ENCODE assay signal across 10 mouse cellular contexts in the genomic region with DNA sequence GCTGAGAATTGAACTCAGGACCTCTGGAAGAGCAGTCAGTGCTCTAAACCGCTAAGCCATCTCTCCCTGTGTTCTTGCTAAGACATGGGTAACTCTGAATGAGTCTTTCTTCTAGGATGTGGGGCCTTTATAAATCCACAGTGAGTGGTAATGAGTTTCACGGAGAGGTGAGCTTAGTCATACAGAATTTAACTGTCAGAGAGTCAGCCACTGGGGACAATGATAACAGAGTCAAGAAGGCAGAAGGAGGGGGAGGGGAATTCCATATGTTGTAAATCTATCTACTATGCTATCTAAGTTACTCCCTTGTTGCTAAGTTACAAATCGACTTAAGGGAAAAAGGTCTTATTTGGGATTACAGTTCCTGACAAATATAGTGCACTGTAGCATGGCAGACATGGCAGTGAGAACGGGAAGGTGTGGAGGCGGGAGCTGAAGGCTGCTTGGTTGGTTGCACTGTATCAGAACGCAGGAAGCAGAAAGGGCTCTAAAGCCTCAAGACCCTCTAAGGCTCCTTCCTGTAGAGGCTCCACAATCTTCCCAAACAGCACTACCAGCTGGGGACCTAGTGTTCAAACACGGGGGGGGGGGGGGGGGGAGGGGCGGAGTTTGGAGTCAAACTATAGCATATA. TPM values are rescaled to one million over a fixed set of nuclear protein-coding genes. Genes with fewer than 3 reads are reported as not detected.
DNase-seq lines count a peak whose midpoint lies in the region; ATAC-seq and TF ChIP-seq lines count a peak whose summit lies in the region.
"Had no signal": no experiment of that assay in that cellular context is flagged by ENCODE, and none has a peak within 500 bp of the region (broad histone marks: within the 10 kb centered on the region; RNA-seq: fewer than 3 reads in every experiment).

No protein-coding gene starts in this region.

- no peak overlapping the region for H3K9ac ChIP-seq in stomach, embryonic 14.5 days (replicated peaks; ENCODE audit: low read depth, low read length)
- no peak overlapping the region for H3K9ac ChIP-seq in stomach, postnatal 0 days (ENCODE audit: low read length)
- H3K9ac ChIP-seq in midbrain, embryonic 11.5 days (ENCODE audit: low read length): no peak overlapping the region

- 39% methylated on average over 7 of the region's 8 CpGs for WGBS in stomach, embryonic 14.5 days
- 29% methylated on average over 6 of the region's 8 CpGs for WGBS in stomach, postnatal 0 days
- 73% methylated on average over 6 of the region's 8 CpGs for WGBS in midbrain, embryonic 11.5 days

- no peak overlapping the region for H3K27ac ChIP-seq in stomach, embryonic 14.5 days (ENCODE audit: low read length)
- no peak overlapping the region for H3K27ac ChIP-seq in stomach, postnatal 0 days (replicated peaks)
- no peak overlapping the region for H3K27ac ChIP-seq in midbrain, embryonic 11.5 days (ENCODE audit: low read depth, low read length)

- no peaks in the 10 kb centered on the region for H3K9me3 ChIP-seq in stomach, embryonic 14.5 days (ENCODE audit: control insufficient read depth, low read depth, low read length)
- no peaks in the 10 kb centered on the region for H3K9me3 ChIP-seq in stomach, postnatal 0 days (ENCODE audit: control insufficient read depth, low read length)
- H3K9me3 ChIP-seq in midbrain, embryonic 11.5 days (ENCODE audit: control insufficient read depth, low read length): no peaks in the 10 kb centered on the region

- no peak overlapping the region for H3K4me3 ChIP-seq in stomach, embryonic 14.5 days (ENCODE audit: low read depth, low read length)
- H3K4me3 ChIP-seq in stomach, postnatal 0 days (ENCODE audit: low read depth, low read length): no peak overlapping the region
- no peak overlapping the region for H3K4me3 ChIP-seq in midbrain, embryonic 11.5 days (ENCODE audit: low read depth, low read length)

- DNase-seq in embryo, embryonic 10.5 days (ENCODE audit: low spot score): peak; percentile 46
- no peak for DNase-seq in embryo, embryonic 9.5 days (ENCODE audit: extremely low spot score)
- no peak for DNase-seq in stomach, postnatal 0 days (ENCODE audit: low spot score)
- peak; percentile 80 for DNase-seq in midbrain, embryonic 11.5 days (ENCODE audit: low spot score, missing footprints)
- no peak for DNase-seq in ovary, adult 18-20 months (ENCODE audit: low spot score)
- DNase-seq in lung, postnatal 10 days: no peak
- DNase-seq: kidney, adult 8-10 months had no signal

- no peak for TF ChIP-seq CTCF in stomach, postnatal 0 days (IDR thresholded peaks at IDR 0.05; ENCODE audit: low read depth)

- no peaks in the 10 kb centered on the region for H3K27me3 ChIP-seq in stomach, embryonic 14.5 days (ENCODE audit: control insufficient read depth, insufficient read depth, low read length)
- H3K27me3 ChIP-seq in stomach, postnatal 0 days (ENCODE audit: control insufficient read depth, insufficient read depth, low read length): no peaks in the 10 kb centered on the region
- H3K27me3 ChIP-seq in midbrain, embryonic 11.5 days (ENCODE audit: control insufficient read depth, insufficient read depth, low read length): no peaks in the 10 kb centered on the region
- H3K27me3 ChIP-seq: Patski had no signal

- no peak for TF ChIP-seq EP300 in stomach, postnatal 0 days (optimal IDR thresholded peaks at IDR 0.05)

- ATAC-seq in stomach, embryonic 14.5 days (ENCODE audit: insufficient number of reproducible peaks, insufficient read depth, low FRiP score, low read depth): peak; percentile 16; the same call in 1 of the 2 replicates
- ATAC-seq in stomach, postnatal 0 days (ENCODE audit: low FRiP score, low TSS enrichment): no peak
- peak; percentile 43; the same call in 1 of the 2 replicates for ATAC-seq in midbrain, embryonic 11.5 days (ENCODE audit: low FRiP score)
- ATAC-seq in monocyte, adult 5-6 weeks (replicated peaks; ENCODE audit: insufficient number of reproducible peaks, low FRiP score, low TSS enrichment, poor library complexity, severe bottlenecking): no peak
- ATAC-seq: Patski had no signal

- H3K36me3 ChIP-seq in stomach, embryonic 14.5 days (ENCODE audit: control insufficient read depth, insufficient read depth, low read length): no peaks in the 10 kb centered on the region
- H3K36me3 ChIP-seq in stomach, postnatal 0 days (ENCODE audit: control insufficient read depth, insufficient read depth, low read length): no peaks in the 10 kb centered on the region
- no peaks in the 10 kb centered on the region for H3K36me3 ChIP-seq in midbrain, embryonic 11.5 days (ENCODE audit: control insufficient read depth, insufficient read depth, low read length)

- no peak overlapping the region for H3K4me2 ChIP-seq in stomach, embryonic 14.5 days (replicated peaks; ENCODE audit: low read depth, low read length)
- H3K4me2 ChIP-seq in stomach, postnatal 0 days (replicated peaks; ENCODE audit: low read depth): no peak overlapping the region
- H3K4me2 ChIP-seq in midbrain, embryonic 11.5 days: no peak overlapping the region

- no peaks in the 10 kb centered on the region; the same call in 1 of the 2 replicates for H3K4me1 ChIP-seq in stomach, embryonic 14.5 days (ENCODE audit: control insufficient read depth, insufficient read depth, low read length)
- H3K4me1 ChIP-seq in stomach, postnatal 0 days (replicated peaks; ENCODE audit: control insufficient read depth, insufficient read depth): no peaks in the 10 kb centered on the region
- H3K4me1 ChIP-seq in midbrain, embryonic 11.5 days (ENCODE audit: control insufficient read depth, insufficient read depth, low read length): peaks cover 3% of the 10 kb centered on the region; the same call in 1 of the 2 replicates

RNA-seq across cellular contexts. Expression of a gene that starts 39.5 kb away (rescaled TPM):
- polyA plus RNA-seq in stomach, embryonic 14.5 days (2014; fragmentation: Nextera tagmentation; extraction: Ambion mirVana): 35.4 and 41.3 TPM in 2 replicates
- 27.5 and 36.0 TPM in 2 replicates for polyA plus RNA-seq in stomach, postnatal 0 days (2015; fragmentation: Nextera tagmentation; extraction: Ambion mirVana)
- 119 and 125 TPM in 2 replicates for polyA plus RNA-seq in midbrain, embryonic 11.5 days (2014; fragmentation: Nextera tagmentation; extraction: Ambion mirVana)
- total RNA-seq in monocyte, adult 5-6 weeks (2017): not detected in 3 replicates

RNA-seq across cellular contexts. Expression of a gene that starts 47.0 kb away (rescaled TPM):
- polyA plus RNA-seq in stomach, embryonic 14.5 days (2014; fragmentation: Nextera tagmentation; extraction: Ambion mirVana): 15.2 and 15.6 TPM in 2 replicates
- 4.7 and 5.0 TPM in 2 replicates for polyA plus RNA-seq in stomach, postnatal 0 days (2015; fragmentation: Nextera tagmentation; extraction: Ambion mirVana)
- 14.2 and 14.7 TPM in 2 replicates for polyA plus RNA-seq in midbrain, embryonic 11.5 days (2014; fragmentation: Nextera tagmentation; extraction: Ambion mirVana)
- total RNA-seq in monocyte, adult 5-6 weeks (2017): 26.7 to 41.5 TPM (median 30.2 TPM) in 3 replicates

Comparison
In these comparisons a context has a peak if more than half of its experiments do, and no peak if none do; other contexts are left out.
1. DNase-seq: peak in embryo, embryonic 10.5 days (single experiment) and midbrain, embryonic 11.5 days (single experiment); none in embryo, embryonic 9.5 days (single experiment), stomach, postnatal 0 days (single experiment), ovary, adult 18-20 months (single experiment) and lung, postnatal 10 days (single experiment).
2. ATAC-seq: peak in stomach, embryonic 14.5 days (single experiment) and midbrain, embryonic 11.5 days (single experiment); none in stomach, postnatal 0 days (single experiment) and monocyte, adult 5-6 weeks (single experiment).